Mouse (Mus musculus) CH12.LX (cell line): ENCODE measurements around the gene Crtc3. TPM values are rescaled to one million over a fixed set of nuclear protein-coding genes. Genes with fewer than 3 reads are reported as not detected.

Experiments used
- DNase-seq: peaks from one replicate; pipeline ENCODE4 v3.0.0-alpha.2; 2013; ENCODE audit errors: extremely low read depth
- H3K27ac ChIP-seq: 2 replicates; pipeline ENCODE4 v1.5.1; 2012; ENCODE audit warnings: low read depth, mild to moderate bottlenecking, control low read depth, moderate library complexity; ENCODE audit not compliant: insufficient read depth
- H3K27me3 ChIP-seq: replicated peaks from 2 replicates; pipeline ENCODE3; 2012; ENCODE audit warnings: inconsistent platforms
- H3K36me3 ChIP-seq, 2 experiments: replicated peaks in 1 of 2; 2 replicates each; pipeline versions ENCODE3 to v1.6.1; 2012; ENCODE audit warnings: inconsistent platforms in 1 of 2, low read length in 1 of 2, mild to moderate bottlenecking in 1 of 2, mixed read lengths in 1 of 2, moderate library complexity in 1 of 2; ENCODE audit not compliant: control insufficient read depth in 1 of 2, insufficient read depth in 1 of 2
- H3K4me1 ChIP-seq, 2 experiments: 2 replicates each; pipeline ENCODE4 v1.6.1; 2012; ENCODE audit warnings: inconsistent platforms in 1 of 2, moderate library complexity in 1 of 2; ENCODE audit not compliant: insufficient read depth in 2 of 2, control insufficient read depth in 1 of 2
- H3K4me2 ChIP-seq: 2 replicates; pipeline ENCODE4 v1.6.1; 2012; ENCODE audit warnings: low read depth, mild to moderate bottlenecking, control low read depth; ENCODE audit not compliant: poor library complexity, insufficient read depth, severe bottlenecking
- H3K4me3 ChIP-seq, 3 experiments: fragments of 150-350 bp in 1 of 3; sonication (generic) in 1 of 3; replicated peaks in 1 of 3; 2 replicates each; pipeline versions ENCODE3 to v1.5.1; 2011 to 2012; ENCODE audit warnings: low read depth in 2 of 3, low read length in 2 of 3, mild to moderate bottlenecking in 2 of 3, moderate library complexity in 2 of 3, control low read depth in 1 of 3, improper control_type of control experiment in 1 of 3, inconsistent platforms in 1 of 3, mixed read lengths in 1 of 3; ENCODE audit not compliant: poor library complexity in 1 of 3
- H3K79me2 ChIP-seq: replicated peaks from 2 replicates; pipeline ENCODE4 v1.6.1; 2012; ENCODE audit warnings: mild to moderate bottlenecking, moderate library complexity; ENCODE audit not compliant: control insufficient read depth, poor library complexity, insufficient read depth, severe bottlenecking; ENCODE audit errors: extremely low read depth
- H3K9ac ChIP-seq: 2 replicates; pipeline ENCODE4 v1.6.1; 2012; ENCODE audit warnings: low read depth, mild to moderate bottlenecking, control low read depth, moderate library complexity; ENCODE audit not compliant: insufficient read depth
- H3K9me3 ChIP-seq: replicated peaks from 2 replicates; pipeline ENCODE3; 2012; ENCODE audit warnings: low read length, inconsistent platforms, mixed read lengths
- BHLHE40 ChIP-seq: IDR thresholded peaks from 2 replicates; pipeline ENCODE4 v1.6.1; 2011; ENCODE audit warnings: mild to moderate bottlenecking, low read depth, low read length, improper control_type of control experiment
- CHD1 ChIP-seq: IDR thresholded peaks from 2 replicates; pipeline ENCODE4 v1.6.1; 2012; ENCODE audit warnings: low read depth, low read length, improper control_type of control experiment, inconsistent platforms
- CHD2 ChIP-seq: IDR thresholded peaks from 2 replicates; pipeline ENCODE4 v1.6.1; 2011; ENCODE audit warnings: low read length, improper control_type of control experiment
- CTCF ChIP-seq, 2 experiments: IDR thresholded peaks in 1 of 2; conservative IDR thresholded peaks in 1 of 2; 2 replicates each; pipeline ENCODE4 v1.5.1; 2011 to 2012; ENCODE audit warnings: low read depth in 2 of 2, low read length in 2 of 2, improper control_type of control experiment in 1 of 2, inconsistent platforms in 1 of 2, mild to moderate bottlenecking in 1 of 2, moderate library complexity in 1 of 2
- ELF1 ChIP-seq: IDR thresholded peaks from 2 replicates; pipeline ENCODE4 v1.6.1; 2014; ENCODE audit warnings: low read depth, mild to moderate bottlenecking, inconsistent platforms, low read length, improper control_type of control experiment
- EP300 ChIP-seq: IDR thresholded peaks from 2 replicates; pipeline ENCODE4 v1.6.1; 2011; ENCODE audit warnings: low read length, improper control_type of control experiment
- ETS1 ChIP-seq: conservative IDR thresholded peaks from 2 replicates; pipeline ENCODE4 v1.6.1; 2012; ENCODE audit warnings: low read depth, mild to moderate bottlenecking, inconsistent platforms, low read length, improper control_type of control experiment, moderate library complexity
- HCFC1 ChIP-seq: IDR thresholded peaks from 2 replicates; pipeline ENCODE4 v1.6.1; 2012; ENCODE audit warnings: low read depth, mild to moderate bottlenecking, inconsistent platforms, low read length, improper control_type of control experiment
- IRF4 ChIP-seq: IDR thresholded peaks from 2 replicates; pipeline ENCODE4 v1.6.1; 2014; ENCODE audit warnings: low read depth, mild to moderate bottlenecking, inconsistent platforms, low read length, improper control_type of control experiment
- JUN ChIP-seq: IDR thresholded peaks from 2 replicates; pipeline ENCODE4 v1.6.1; 2011; ENCODE audit warnings: low read depth, mild to moderate bottlenecking, low read length, improper control_type of control experiment, moderate library complexity; ENCODE audit not compliant: insufficient read depth
- JUND ChIP-seq: conservative IDR thresholded peaks from 2 replicates; pipeline ENCODE4 v1.6.1; 2011; ENCODE audit warnings: low read depth, low read length, improper control_type of control experiment
- MAX ChIP-seq: IDR thresholded peaks from 2 replicates; pipeline ENCODE4 v1.6.1; 2011; ENCODE audit warnings: low read length, improper control_type of control experiment
- MAZ ChIP-seq: IDR thresholded peaks from 2 replicates; pipeline ENCODE4 v1.6.1; 2012; ENCODE audit warnings: low read depth, mild to moderate bottlenecking, inconsistent platforms, low read length, improper control_type of control experiment, moderate library complexity
- MYC ChIP-seq: IDR thresholded peaks from 2 replicates; pipeline ENCODE4 v1.6.1; 2011; ENCODE audit warnings: low read depth, mild to moderate bottlenecking, improper control_type of control experiment, low read length
- NRF1 ChIP-seq: IDR thresholded peaks from 2 replicates; pipeline ENCODE4 v1.6.1; 2014; ENCODE audit warnings: low read depth, mild to moderate bottlenecking, inconsistent platforms, low read length, improper control_type of control experiment, moderate library complexity
- PAX5 ChIP-seq: IDR thresholded peaks from 2 replicates; pipeline ENCODE4 v1.6.1; 2012; ENCODE audit warnings: low read length, inconsistent platforms, mixed read lengths
- POLR2AphosphoS2 ChIP-seq: IDR thresholded peaks from 2 replicates; pipeline ENCODE4 v1.6.1; 2011; ENCODE audit warnings: low read depth, low read length, improper control_type of control experiment
- RAD21 ChIP-seq: IDR thresholded peaks from 2 replicates; pipeline ENCODE4 v1.6.1; 2011; ENCODE audit warnings: low read depth, mild to moderate bottlenecking, low read length, improper control_type of control experiment, moderate library complexity
- RCOR1 ChIP-seq: conservative IDR thresholded peaks from 2 replicates; pipeline ENCODE4 v1.6.1; 2012; ENCODE audit warnings: low read depth, mild to moderate bottlenecking, inconsistent platforms, low read length, improper control_type of control experiment
- SIN3A ChIP-seq: IDR thresholded peaks from 2 replicates; pipeline ENCODE4 v1.6.1; 2012; ENCODE audit warnings: low read length, improper control_type of control experiment, inconsistent platforms
- SMC3 ChIP-seq: IDR thresholded peaks from 2 replicates; pipeline ENCODE4 v1.6.1; 2011; ENCODE audit warnings: low read depth, low read length, improper control_type of control experiment
- TBP ChIP-seq: conservative IDR thresholded peaks from 2 replicates; pipeline ENCODE4 v1.6.1; 2011; ENCODE audit warnings: low read depth, low read length, improper control_type of control experiment
- USF1 ChIP-seq: IDR thresholded peaks from 2 replicates; pipeline ENCODE4 v1.6.1; 2014; ENCODE audit warnings: low read depth, mild to moderate bottlenecking, inconsistent platforms, low read length, improper control_type of control experiment
- ZC3H11A ChIP-seq: IDR thresholded peaks from 2 replicates; pipeline ENCODE4 v1.6.1; 2012; ENCODE audit warnings: low read depth, mild to moderate bottlenecking, inconsistent platforms, low read length, improper control_type of control experiment
- ZMIZ1 ChIP-seq: IDR thresholded peaks from 2 replicates; pipeline ENCODE4 v1.6.1; 2012; ENCODE audit warnings: low read depth, mild to moderate bottlenecking, inconsistent platforms, low read length, improper control_type of control experiment
- ZNF384 ChIP-seq: IDR thresholded peaks from 2 replicates; pipeline ENCODE4 v1.6.1; 2012; ENCODE audit warnings: low read depth, low read length, improper control_type of control experiment, inconsistent platforms
- dilution Hi-C: fragments of 300-500 bp; cut with MboI; formaldehyde crosslinking; loops from 2 replicates; pipeline ENCODE4 v1.14.3; 2020; ENCODE audit warnings: low sequenced_read_pairs; ENCODE audit not compliant: extremely low pct_unique_long_range_greater_than_20kb, extremely low pct_ligation_motif_present
- in situ Hi-C: fragments of 300-500 bp; cut with MboI; formaldehyde crosslinking; loops from 3 replicates; pipeline ENCODE4 v1.14.3; 2019; ENCODE audit warnings: low sequenced_read_pairs, low pct_ligation_motif_present, low pct_unique_long_range_greater_than_20kb, mixed read lengths
- polyA plus RNA-seq: library from polyadenylated mRNA; unstranded; fragments of >175 nt; gene quantifications from 2 replicates; pipeline ENCODE4 v1.2.1, GENCODE M21; 2012; ENCODE audit warnings: low read depth; ENCODE audit not compliant: insufficient read length
- total RNA-seq, 2 experiments: library from RNA; depleted of rRNA; stranded (reverse); fragments of 300-350 nt in 1 of 2; fragments of >200 nt in 1 of 2; gene quantifications; 2 replicates each; pipeline ENCODE4 v1.2.3; 2012 to 2014

Crtc3 gene
- total and polyA plus RNA-seq, 3 experiments: 1.2 to 9.1 (median 4.4) TPM

DNA sequence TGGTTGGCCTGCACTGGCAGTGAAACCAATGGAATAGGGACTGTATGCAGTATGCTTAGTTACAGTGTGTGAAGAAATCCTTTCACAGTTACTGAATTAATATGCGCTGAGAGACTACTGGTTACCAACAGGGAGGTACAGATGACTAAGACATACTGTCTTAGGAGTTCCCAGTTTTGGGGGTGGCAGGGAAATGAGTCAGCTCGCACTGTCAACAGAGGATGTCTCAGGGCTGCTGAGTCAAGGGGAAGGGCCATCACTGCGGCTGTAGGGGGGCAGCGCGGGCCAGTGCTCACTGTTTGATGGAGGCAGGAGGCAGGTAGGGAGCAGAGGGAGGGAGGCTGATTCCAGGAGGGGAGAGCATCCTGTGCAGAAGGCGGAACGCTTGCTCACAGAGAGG lies 26.6 kb upstream of the Crtc3 start:
- no peaks in the 10 kb centered on the region for H3K9me3 ChIP-seq
- no peak overlapping the region for H3K9ac ChIP-seq
- no peak overlapping the region for H3K4me2 ChIP-seq
- no peaks in the 10 kb centered on the region for H3K27me3 ChIP-seq
- in situ Hi-C loops: no loop called here
- H3K36me3 ChIP-seq: peaks cover 52 to 87% of the 10 kb centered on the region in 2 experiments
- no peaks in the 10 kb centered on the region for H3K79me2 ChIP-seq
- TF ChIP-seq JUN (no peak), POLR2AphosphoS2 (no peak), ZMIZ1 (no peak), IRF4 (no peak), ETS1 (no peak), EP300 (no peak), MAZ (no peak), ZC3H11A (no peak), PAX5 (no peak), JUND (no peak), USF1 (no peak), BHLHE40 (no peak), SIN3A (no peak), NRF1 (no peak), ZNF384 (no peak), CHD2 (no peak), TBP (no peak)
- H3K27ac ChIP-seq: no peak overlapping the region
- no peak overlapping the region for H3K4me3 ChIP-seq
- DNase-seq: peak; percentile 14
- peaks cover 0 to 3% of the 10 kb centered on the region in 2 experiments; a peak in 1 of 4 replicates for H3K4me1 ChIP-seq
- dilution Hi-C loops: no loop called here

DNA sequence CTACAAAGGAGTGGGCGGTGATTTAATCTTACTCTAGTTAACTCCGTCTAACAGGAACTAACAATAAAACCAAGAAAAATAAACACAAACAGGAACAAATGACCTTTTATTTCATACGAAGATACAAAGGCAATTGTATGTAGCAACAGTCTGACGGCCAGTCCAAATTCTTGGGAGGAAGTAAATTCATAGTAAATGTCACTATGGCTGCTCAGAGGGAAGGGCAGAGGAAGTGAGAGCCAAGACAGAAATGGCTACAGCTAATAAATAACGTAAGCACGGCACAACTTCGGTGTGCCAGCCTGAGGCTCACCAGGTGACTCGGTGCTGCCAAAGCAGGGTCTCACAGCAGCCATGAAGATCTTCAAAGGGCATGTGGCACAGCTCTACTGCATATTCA lies 22.8 kb upstream of the Crtc3 start:
- H3K9me3 ChIP-seq: no peaks in the 10 kb centered on the region
- H3K4me2 ChIP-seq: no peak overlapping the region
- no peak overlapping the region for H3K9ac ChIP-seq
- dilution Hi-C loops: no loop called here
- no peak for TF ChIP-seq HCFC1
- TF ChIP-seq ELF1: no peak
- TF ChIP-seq ZNF384: no peak
- no peak for TF ChIP-seq MAX
- no peak for TF ChIP-seq SMC3
- no peak for TF ChIP-seq CHD1
- no peak for TF ChIP-seq PAX5
- TF ChIP-seq CTCF (conservative IDR thresholded peaks at IDR 0.05 in 1 of 2, IDR thresholded peaks at IDR 0.05 in 1 of 2; ENCODE audit: low read depth in 2 of 2, low read length in 2 of 2): no peak
- no peak for TF ChIP-seq POLR2AphosphoS2
- no peak for TF ChIP-seq ZC3H11A
- TF ChIP-seq MYC: no peak
- no peak for TF ChIP-seq RCOR1
- no peak for TF ChIP-seq RAD21
- TF ChIP-seq CHD2: no peak
- TF ChIP-seq, all 38 proteins: peak for 0
- Histone ChIP-seq H3K27me3 (no peaks in the 10 kb centered on the region), H3K4me1 (peaks cover 0 to 3% of the 10 kb centered on the region in 2 experiments; a peak in 1 of 4 replicates), H3K4me3 (no peak overlapping the region), H3K79me2 (no peaks in the 10 kb centered on the region), H3K27ac (no peak overlapping the region), H3K36me3 (peaks cover 28 to 61% of the 10 kb centered on the region in 2 experiments)
- no peak for DNase-seq
- in situ Hi-C loops: no loop called here
